Mouse (Mus musculus) adrenal gland, adult 18-20 months (tissue): Measurements from ENCODE around the gene Ptpn5. TPM values are rescaled to one million over a fixed set of nuclear protein-coding genes. Genes with fewer than 3 reads are reported as not detected.
A peak's percentile ranks its signal among the peaks of the same experiment; 100 is the strongest.

ENCODE experiments used
- DNase-seq, 2 experiments: peaks; one replicate each; pipeline ENCODE4 v3.0.0; 2021 to 2022; ENCODE audit warnings: low spot score in 2 of 2
- total RNA-seq, 2 experiments: library from RNA; stranded (reverse); gene quantifications; 1 replicate in 1 of 2; 2 replicates in 1 of 2; pipeline ENCODE4 v1.2.3; 2021

Ptpn5 gene
- total RNA-seq, 2 experiments from 2014 or later = 0.13 to 1.4 TPM

- DNase-seq = no peak
These were observed 71.9 kb downstream of the Ptpn5 start for GRCm38 (mm10) chr7:47061560-47061959.

GRCm38 (mm10) chr7:47059339-47059738 is 74.1 kb downstream of the Ptpn5 start:
- DNase-seq = no peak

- no peak for DNase-seq
These were observed 77.2 kb downstream of the Ptpn5 start for GRCm38 (mm10) chr7:47056273-47056672.

GRCm38 (mm10) chr7:47055744-47056143 is 77.7 kb downstream of the Ptpn5 start:
- DNase-seq = peak in 1 of 2 experiments; percentile 25

GRCm38 (mm10) chr7:47054666-47055065 is 78.8 kb downstream of the Ptpn5 start:
- DNase-seq = peak; percentile 41 to 47

- DNase-seq = peak; percentile 38 to 42
These were observed 80.2 kb downstream of the Ptpn5 start for GRCm38 (mm10) chr7:47053287-47053686.

GRCm38 (mm10) chr7:47052276-47052675 is 81.2 kb downstream of the Ptpn5 start:
- DNase-seq = peak; percentile 49

GRCm38 (mm10) chr7:47051404-47052151 is 81.9 kb downstream of the Ptpn5 start:
- DNase-seq = peak; percentile 25 to 35

GRCm38 (mm10) chr7:47050766-47051165 is 82.7 kb downstream of the Ptpn5 start:
- peak in 1 of 2 experiments; percentile 54 for DNase-seq

GRCm38 (mm10) chr7:47050366-47050765 is 83.1 kb downstream of the Ptpn5 start, which contains the start of gene Tmem86a:
Gene Tmem86a (plus strand): TSS chr7:47050601.
- peak; percentile 88 to 90 for DNase-seq

- no peak for DNase-seq
These were observed 90.5 kb downstream of the Ptpn5 start for GRCm38 (mm10) chr7:47042823-47043490.

- DNase-seq = no peak
These were observed 91.4 kb downstream of the Ptpn5 start for GRCm38 (mm10) chr7:47042121-47042520.

GRCm38 (mm10) chr7:47041706-47042105 is 91.8 kb downstream of the Ptpn5 start:
- DNase-seq = no peak

GRCm38 (mm10) chr7:47035426-47035825 is 98.1 kb downstream of the Ptpn5 start:
- DNase-seq = no peak

GRCm38 (mm10) chr7:47034785-47035384 is 98.6 kb downstream of the Ptpn5 start:
- DNase-seq = no peak

GRCm38 (mm10) chr7:47031371-47031770 is 102.1 kb downstream of the Ptpn5 start:
- no peak for DNase-seq

GRCm38 (mm10) chr7:47030517-47031193 is 102.8 kb downstream of the Ptpn5 start:
- DNase-seq = no peak
